Mouse (Mus musculus) layer of hippocampus, adult 8-10 months (tissue): ENCODE data around the gene App. TPM values are rescaled to one million over a fixed set of nuclear protein-coding genes. Genes with fewer than 3 reads are reported as not detected.

Source experiments
- DNase-seq, 2 experiments: peaks; one replicate each; pipeline ENCODE4 v3.0.0; 2022; ENCODE audit warnings: low spot score in 2 of 2
- total RNA-seq, 4 experiments: library from RNA; stranded (reverse); gene quantifications; 2 replicates each; pipeline ENCODE4 v1.2.4; 2022

Gene App
- total RNA-seq, 4 experiments from 2014 or later: 1,204 to 1,249 (median 1,228) TPM

DNA sequence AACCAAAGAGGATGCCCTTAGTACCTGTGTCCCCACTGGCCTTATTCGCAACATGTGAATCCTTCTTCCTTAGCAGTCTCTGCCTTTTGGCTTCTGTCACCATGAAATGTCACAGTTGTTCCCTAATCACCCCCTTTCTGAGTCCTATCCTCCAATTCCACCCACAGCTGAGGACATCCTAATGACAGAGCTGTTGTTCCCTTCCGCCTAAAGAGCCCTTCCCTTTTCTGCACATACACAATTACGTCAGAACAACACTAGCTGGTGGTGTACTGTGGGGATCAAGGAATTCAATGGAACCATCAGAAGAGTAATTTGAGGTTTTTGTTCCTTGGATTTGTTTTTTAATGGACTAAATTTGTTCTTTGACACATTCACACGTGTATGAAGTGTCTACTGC, 48.9 kb downstream of the App start:
- DNase-seq: no peak

DNA sequence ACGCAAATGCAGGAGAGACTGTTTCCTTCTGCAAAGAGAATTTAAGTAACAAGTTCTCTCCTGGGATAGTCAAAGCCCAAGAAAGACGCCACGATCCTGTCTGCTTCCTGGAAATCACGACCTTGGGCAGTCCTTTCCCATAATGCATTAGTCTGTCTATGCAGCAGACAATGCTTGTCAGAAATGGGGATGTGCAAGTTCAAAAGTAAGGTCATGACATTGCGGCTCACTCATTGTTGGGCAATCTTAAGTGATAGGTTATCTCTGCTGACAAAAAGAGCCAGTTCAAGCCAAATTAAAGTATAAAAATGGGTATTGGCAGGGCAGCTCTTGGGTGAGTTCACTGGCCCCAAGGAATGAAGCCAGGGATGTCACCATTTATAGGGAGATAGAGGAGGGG, 51.6 kb downstream of the App start:
- DNase-seq: no peak

DNA sequence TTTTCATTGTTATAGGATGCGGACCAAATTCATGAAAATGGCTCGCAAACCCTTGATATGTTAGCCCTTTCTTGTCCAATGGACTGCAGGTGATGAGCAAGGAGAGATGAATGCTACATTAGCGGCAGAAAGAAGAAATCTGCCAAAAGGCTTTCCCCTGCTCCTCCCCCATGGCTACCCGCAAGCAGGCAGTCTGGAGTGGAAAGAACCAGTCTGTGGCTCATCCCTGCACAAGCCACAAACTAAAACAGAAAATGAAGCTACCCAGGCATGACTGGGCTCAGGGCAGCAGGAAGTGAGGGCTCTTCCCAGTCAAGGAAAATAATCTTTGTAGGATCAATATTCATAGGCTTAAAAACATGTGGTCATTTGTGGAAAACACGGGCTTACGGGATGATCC, 54.6 kb downstream of the App start:
- no peak for DNase-seq

DNA sequence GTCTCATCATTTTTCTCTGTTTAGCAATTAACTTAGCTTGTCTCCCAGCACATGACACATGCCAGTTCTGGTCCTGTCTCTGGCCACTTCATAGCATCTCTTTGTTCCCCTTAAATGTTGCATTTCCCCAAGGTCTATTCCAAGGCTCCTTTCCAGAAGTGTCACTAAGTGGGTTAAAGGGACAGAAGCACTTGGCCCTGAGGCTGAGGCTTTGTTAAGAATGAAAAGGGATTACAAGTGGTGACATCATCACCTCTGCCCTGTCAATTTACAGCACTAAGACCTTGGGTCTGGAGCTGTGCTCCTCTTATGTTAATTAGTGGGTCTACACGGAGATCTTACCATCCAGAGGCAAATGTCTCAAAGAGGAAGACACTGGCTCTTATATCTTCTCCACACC, 56.0 kb downstream of the App start:
- no peak for DNase-seq

DNA sequence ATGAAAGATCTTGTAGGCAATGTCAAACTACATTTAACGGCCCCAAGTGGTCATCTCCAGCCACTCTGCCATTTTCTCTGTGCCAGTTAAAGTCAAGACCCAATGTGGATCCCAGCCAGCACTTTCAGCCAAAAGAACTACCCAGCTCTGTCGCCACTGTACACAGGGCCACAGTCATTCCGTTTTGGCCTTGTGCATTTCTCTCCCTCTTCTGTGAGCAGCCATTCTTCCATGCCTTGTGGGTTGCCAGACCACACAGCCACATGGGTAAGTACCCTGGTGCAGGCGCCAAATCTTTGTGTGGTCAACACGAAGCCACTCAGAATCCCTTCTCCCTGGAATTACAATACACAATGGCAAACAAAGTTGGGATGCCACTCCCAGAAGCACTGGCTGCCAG, 57.7 kb downstream of the App start:
- peak in 1 of 2 experiments; percentile 52 for DNase-seq

DNA sequence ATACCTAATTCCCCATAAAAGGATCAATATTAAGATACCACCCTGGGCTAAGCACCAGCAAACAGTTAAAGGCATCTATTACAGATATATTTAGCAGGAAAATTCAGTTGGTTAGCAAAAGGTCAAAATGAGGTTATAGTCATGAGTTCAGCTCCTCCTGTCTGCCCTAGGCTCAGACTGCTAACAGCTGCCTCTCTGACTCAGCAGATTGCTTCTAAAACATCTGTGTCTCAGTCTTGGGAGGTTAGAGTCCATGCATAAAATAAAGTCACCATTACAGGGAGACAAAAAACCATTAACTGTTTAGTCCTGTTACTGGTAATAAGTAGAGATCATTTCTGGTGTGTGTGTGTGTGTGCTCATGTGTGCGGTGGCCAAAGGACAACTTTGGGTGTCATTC, 58.8 kb downstream of the App start:
- no peak for DNase-seq

DNA sequence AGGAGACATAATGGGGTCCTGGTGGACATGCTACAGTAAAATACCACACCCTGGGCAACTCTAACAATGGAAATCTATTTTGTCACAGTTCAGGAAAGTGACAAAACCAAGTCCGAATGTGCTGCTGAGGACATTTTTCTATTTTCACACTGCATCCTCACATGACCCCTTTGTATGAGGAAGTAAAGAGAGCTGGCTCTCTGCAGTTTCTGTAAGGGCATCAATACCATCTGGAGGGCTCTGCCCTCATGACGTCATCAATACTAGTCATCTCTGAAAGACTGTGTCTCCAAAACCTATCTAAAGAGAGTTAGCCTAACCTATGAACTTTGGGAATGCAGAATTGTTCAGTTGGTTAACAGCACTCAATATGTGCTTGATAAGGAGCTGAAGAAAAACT, 59.6 kb downstream of the App start:
- DNase-seq: no peak

DNA sequence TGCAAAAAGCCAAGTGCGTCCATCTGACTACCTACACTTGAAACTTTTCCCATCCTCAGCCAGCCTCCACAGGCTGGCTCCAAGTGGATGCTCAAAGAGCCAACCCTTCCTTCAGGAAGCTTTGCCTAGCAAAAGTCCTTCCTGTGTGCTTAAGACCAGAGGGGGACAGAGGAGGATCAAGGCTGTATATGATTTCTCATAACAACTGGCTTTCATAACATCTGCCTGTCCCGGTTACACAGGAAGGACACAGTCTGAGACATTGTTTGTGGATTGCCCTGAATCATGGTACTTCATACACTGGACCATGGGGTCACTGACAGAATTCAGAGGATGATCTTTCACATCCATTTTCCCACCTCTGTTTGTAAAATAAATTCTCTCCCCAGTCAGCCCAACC, 61.3 kb downstream of the App start:
- no peak for DNase-seq

DNA sequence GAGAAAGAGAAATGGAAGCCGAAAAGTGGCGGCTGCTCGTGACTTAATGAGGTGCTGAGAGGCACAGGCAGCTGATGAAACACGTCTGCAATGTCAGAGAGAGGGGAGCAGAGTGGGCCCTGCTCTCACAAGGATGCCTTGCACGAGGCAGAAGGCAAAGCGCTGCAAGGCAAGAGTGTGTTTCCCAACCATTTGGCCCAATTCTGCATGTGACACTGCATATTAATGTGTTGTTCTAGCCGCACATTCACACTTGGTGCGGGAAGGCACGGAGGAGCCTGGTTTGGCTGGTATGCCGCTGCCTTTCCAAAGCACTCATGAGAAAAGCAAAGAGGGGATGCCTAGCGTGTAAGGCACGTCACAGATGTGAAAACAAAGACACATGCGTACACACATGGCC, 63.1 kb downstream of the App start:
- DNase-seq: no peak

DNA sequence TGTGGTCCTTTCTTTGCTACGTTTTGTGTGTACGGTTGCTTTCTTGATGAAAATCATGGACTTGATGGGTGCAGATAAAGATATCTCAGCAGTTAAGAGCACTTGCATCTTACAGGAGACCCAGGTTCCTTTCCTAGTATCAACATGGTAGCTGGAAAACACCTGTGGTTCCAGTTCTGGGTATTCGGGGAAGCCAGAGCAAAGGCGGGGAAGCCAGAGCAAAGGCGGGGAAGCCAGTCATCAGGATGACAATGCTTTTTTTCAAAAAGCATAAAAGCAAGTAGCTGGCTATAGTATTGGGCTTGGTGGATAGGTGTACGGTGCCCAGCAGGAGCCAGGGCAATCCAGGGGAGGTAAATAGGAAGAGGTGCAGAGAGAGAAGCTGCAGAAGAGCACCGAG, 65.1 kb downstream of the App start:
- DNase-seq: no peak

DNA sequence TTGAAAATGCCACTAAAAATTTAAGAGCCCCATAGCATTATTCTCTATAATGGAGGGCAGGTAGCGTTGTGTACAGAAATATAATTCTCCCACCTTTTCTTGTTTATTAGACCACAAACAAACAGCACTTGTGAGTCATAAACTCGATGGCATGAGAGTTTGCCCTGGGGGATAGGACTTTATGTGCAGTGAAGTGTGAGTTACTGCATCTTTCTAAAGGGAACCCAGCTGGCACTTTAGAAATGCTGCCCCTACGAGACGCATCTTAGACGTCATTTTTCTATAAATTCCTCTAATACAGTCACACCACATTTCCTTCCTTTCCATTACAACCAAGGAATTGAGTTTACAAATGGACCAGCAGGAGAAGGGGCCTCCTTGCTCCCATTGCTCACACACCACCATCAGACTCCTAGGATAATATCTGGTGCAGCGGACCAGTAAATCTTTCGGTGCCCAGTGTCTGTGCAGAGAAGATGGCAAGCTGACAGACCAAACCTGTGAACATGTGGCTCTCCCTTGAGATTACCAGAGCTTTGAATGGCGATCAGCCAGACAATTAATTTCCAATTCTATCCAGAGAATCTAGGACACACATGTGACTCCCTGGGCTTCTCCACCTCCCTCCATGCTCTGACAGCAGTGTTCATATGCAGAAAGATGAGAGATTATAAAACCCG, 66.8 kb downstream of the App start:
- no peak for DNase-seq

DNA sequence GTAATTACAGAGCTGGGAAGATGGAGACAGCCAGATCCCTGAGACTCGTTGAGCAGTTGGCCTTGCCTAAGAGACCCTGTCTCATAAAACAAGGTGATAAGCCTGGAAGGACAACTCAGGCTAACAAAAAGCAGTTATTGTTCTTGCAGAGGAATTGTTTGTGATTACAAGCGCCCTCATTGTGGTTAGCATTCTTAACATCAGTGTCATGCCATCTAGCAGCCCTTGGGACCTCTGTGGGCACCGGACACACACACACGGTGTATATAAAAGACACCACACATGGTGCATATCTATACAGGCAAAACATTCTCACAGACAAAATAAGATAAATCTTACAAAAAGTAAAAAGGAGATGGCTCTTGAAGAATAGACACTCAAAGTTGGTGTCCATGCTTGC, 68.0 kb downstream of the App start:
- no peak for DNase-seq

DNA sequence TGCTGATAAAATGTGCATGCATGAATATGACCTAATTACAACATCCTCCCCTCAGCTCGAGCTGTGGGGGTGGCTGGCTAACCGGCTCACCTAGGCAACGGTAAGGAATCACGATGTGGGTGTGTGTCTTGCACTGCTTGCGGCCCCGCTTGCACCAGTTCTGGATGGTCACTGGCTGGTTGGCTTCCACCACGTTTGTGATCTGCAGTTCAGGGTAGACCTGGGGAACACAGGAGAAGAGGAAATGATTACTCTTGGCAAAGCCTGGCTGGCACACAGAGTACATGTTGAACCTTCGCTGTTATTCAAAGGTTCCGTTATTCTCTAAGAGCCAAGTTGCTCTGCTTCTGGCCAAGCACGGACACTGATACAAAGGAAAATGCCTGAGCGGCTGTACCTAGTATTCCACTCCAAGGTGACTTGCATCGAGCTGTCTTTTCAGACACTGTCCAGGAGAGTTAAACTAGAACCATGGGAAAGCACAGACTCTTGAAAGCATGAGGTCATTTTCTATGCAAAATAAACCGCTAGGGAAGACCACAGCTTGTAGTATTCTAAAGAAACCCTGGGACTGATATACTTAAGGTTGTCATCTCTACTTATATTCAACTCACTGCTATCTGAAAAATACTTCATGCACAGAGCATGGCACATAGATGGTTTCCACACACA, 70.3 kb downstream of the App start:
- no peak for DNase-seq

DNA sequence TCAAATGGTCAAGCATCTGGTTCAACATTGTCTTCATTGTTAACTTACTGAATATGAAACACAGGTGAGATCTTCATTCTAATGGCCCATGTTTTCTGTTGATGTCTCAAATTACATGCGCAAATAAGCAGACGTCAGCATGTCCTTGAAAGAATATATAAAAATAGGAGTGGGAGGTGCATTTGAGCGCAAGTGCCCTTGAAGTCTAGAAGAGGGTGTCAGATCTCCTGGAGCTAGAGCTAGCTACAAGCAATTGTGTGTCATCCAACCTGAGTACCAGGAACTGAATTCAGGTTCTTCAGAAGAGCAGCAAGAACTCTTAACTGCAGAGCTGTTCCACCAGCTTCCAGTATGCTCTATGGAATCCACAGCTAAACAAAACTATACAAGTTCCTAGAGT, 72.0 kb downstream of the App start:
- DNase-seq: no peak

DNA sequence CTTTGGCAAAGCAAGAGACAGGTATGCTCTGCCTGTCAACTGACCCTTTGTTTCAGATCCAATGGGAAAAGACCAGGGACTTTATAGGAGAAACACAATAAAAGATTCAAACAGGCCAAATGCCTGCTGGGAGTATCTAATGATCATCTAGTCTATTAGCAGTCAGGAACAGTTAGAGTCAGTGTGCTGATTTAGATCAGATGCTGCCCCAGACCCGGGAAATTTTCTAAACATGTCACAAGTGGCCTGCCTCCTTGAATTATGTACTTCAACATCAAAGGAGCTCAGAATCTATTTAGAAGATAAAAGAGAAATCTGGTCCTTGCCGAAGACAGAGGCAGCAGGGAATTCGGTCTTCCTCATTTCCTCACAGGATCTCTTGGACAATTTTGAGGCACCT, 72.8 kb downstream of the App start:
- no peak for DNase-seq

DNA sequence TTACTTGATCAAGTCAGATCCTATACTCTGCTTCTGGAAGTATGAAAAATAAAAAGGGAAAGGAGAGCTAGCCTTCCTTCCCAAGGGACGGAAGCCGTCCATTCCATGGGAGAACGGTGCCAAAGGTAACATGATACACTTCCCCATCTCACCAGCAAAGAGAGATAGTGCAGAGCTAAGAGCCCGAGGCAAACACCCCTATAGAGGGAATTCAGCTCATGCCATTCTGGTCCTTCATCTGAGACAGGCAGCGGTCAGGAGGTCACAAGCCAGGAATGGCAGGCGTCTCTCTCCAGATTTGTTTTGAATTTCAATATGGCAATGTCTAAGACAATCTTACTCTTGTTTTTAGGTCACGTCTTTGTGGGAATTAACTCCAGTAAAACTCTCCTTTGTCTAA, 74.1 kb downstream of the App start:
- no peak for DNase-seq

DNA sequence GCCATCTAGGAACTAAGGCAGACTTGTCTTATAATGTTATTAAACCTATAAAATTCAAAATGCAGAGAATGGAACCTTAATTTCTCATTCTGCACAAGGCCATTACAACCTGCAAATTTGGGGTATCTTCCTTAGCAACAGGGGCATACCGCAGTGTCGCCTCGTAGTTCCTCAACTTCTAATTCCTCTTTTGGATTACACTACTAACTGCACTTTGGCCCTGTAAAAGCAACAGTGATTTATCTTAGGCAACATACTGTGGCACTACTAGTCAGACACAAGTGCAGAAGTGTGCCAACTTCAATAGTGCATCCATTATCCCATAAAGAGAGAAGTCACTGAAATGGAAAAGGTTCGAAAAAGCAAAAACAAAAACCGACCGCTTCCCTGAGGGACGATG, 74.5 kb downstream of the App start:
- DNase-seq: no peak

DNA sequence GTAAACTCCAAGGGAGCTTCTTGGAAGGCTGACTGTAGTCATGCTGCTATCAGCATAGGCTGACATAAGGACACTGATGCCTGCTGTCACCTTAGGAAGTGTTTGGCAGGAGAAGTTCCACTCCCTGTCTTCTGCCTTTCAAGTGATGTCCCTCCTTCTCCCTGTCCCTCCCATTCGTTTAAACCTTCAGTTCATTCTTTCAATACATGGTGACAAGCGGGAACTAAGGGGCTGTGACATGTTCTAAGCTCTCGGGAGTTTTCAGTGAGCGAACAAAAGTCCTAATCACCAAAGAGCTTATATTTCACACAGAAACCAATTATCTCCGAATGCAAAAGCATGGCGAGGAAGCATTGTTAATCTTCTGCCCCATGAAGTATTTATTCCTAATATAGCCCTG, 77.2 kb downstream of the App start:
- no peak for DNase-seq

DNA sequence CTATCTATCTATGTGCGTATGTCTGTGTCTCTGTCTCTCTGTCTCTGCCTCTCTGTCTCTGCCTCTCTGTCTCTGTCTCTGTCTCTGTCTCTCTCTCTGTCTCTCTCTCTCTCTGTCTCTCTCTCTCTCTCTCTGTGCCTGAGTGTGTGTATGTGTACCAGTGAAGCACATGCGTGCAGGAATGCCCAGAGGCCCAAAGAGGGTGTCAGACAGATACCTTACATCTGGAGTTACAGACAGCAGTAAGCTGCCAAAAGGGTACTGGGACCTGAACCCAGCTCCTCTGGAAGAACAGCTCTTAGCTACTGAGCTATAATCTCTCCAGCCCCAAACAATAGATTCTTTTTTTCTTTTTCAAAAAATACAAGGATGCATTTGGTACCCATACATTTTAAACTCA, 77.6 kb downstream of the App start:
- DNase-seq: no peak

DNA sequence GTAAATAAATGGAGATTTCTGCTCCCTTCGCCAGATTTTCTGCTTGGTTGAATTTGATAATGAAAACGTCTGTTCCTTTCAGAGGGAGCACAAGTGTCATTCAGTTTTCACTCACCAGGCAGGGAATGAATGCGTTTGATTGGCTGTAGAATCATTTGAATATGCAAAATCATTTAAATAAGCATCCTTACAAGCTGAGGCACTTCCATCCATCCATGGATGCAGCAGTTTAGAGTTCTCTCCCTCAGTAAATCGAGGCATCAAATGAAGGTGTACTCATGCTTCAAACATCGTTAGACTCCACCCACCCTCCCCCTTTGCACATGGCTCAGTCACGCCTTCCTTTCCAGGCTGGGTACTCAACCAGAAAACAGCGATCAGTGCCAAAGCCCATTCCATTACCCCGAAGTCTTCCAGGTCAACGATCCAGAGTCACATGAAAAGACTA, 80.9 kb downstream of the App start:
- DNase-seq: no peak

DNA sequence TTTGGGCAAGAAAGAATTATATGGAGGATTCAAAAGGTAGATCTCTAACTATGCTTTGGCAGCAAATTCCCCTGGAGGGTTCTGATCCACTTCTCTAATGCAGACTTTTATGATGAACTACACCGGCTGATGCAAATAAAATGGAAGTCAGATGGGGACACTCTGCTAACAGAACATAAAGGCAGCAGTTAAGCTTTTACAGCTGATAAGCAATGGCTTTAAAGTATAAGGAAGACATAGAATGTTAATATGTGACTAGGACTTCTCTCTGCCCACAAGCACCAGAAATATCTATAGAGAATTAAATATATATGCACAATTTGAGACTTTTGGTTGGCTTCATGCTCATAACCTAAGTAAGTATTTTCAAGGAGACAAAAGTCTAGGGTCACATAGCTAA, 81.4 kb downstream of the App start:
- no peak for DNase-seq

DNA sequence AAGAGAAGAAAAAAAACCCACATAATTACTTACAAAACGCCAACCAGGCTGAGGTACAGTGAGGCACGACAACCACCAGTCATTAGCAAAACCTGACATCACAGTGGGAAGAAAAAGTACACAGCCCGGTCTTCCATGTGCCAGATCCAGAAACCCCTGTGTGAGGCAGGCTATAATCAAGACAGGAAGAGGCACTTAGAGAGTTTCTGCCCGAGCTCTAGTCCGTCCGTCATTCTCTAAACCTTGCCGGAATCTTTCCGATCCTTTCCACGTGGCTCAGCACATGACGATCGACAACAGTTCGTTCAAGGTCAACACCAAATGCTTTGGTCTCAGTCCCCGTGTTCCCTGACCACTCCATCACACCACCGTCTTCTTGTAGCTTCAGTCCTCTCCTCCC, 82.6 kb downstream of the App start:
- DNase-seq: no peak

DNA sequence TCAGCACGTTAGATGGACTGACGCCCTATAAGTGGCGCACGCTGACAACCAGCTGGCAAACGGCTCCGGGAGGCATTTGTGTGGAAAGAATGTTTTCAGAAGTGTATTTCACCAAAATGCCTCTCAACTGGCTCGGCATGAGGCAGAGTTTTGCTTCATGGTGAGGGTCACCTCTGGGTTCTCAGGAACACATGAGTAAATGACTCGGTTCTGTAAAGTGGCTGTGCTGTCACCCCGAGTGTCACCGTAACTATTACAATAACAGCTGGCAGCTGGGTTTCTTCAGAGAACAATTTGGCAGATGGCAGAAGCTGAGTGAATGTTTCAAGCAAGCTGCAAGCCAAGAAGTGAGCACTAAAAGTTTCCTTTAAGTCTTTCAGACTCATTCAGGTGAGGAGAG, 85.4 kb downstream of the App start:
- no peak for DNase-seq

DNA sequence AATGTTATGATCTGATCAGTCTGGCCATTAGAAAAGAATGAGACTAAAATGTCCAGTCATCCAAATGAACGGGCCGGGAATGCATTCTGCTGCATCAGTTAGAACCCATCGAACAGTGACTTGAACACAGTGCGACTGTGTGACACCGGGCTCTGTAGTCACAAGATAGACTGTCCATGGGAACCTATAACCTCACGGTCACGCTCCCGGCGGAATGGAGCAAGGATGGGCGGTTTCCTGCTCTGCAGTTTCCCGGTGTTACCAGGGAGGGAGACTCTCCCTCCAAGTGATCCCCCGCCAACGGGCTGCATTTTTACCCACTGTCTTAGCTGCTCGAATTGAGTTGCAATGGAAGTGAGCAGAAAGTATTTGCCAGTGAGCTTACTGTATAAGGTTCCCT, 87.3 kb downstream of the App start:
- no peak for DNase-seq
